In genomic region chr19:32711761-32712541, GRCm38 (mm10) we compare ENCODE assay signal across 8 mouse cellular contexts. TPM values are rescaled to one million over a fixed set of nuclear protein-coding genes. Genes with fewer than 3 reads are reported as not detected.
DNase-seq lines count a peak whose midpoint lies in the region; ATAC-seq lines count a peak whose summit lies in the region.

No protein-coding gene starts in this region.

- 0 out of 2 replicates have a peak, but pooled peaks cover 2% of the 10 kb centered on the region for H3K36me3 ChIP-seq in intestine, embryonic 14.5 days (ENCODE audit: control insufficient read depth, insufficient read depth, low read length)

- intact Hi-C loops in gastrocnemius, postnatal 14 days (cut with DNase I; ENCODE audit: low total_unique reads) = loop anchor here (2.0 kb wide), 1 partner anchor 513 kb away; no protein-coding TSS in a partner anchor
- intact Hi-C loops in left cerebral cortex, postnatal 14 days (cut with DNase I) = loop anchor here (5.0 kb wide), 1 partner anchor 45 kb away; the partner anchor contains the start of gene Pten

- DNase-seq in adipocyte (ENCODE audit: low spot score) = peak; percentile 91
- DNase-seq in embryo, embryonic 10 days (ENCODE audit: low spot score) = peak; percentile 85
- peak; percentile 89 for DNase-seq in gastrocnemius, postnatal 14 days
- peak; percentile 97 for DNase-seq in intestine, embryonic 14.5 days (ENCODE audit: low spot score)
- DNase-seq in left cerebral cortex, postnatal 14 days (ENCODE audit: low spot score in 2 of 2) = peak; percentile 90 to 92
- DNase-seq in mesoderm, embryonic 11.5 days (ENCODE audit: low read depth, low spot score) = peak; percentile 89
- DNase-seq in right cerebral cortex, postnatal 36 days (ENCODE audit: low spot score in 2 of 2) = peak; percentile 86 to 88
- DNase-seq in yolk sac, embryonic 10.5 days (ENCODE audit: low spot score) = peak; percentile 91

- H3K9ac ChIP-seq in intestine, embryonic 14.5 days (ENCODE audit: low read length) = peak overlapping the region; percentile 89

- H3K27ac ChIP-seq in intestine, embryonic 14.5 days (ENCODE audit: low read depth) = peak overlapping the region; percentile 75

- ATAC-seq in intestine, embryonic 14.5 days (replicated peaks; ENCODE audit: low FRiP score, low TSS enrichment, low read depth) = peak; percentile 94

- H3K27me3 ChIP-seq in intestine, embryonic 14.5 days (replicated peaks; ENCODE audit: control insufficient read depth, insufficient read depth, low read length) = no peaks in the 10 kb centered on the region

- under 1% methylated on average over 63 of the region's 63 CpGs for WGBS in intestine, embryonic 14.5 days

- peak overlapping the region; percentile 57 for H3K4me2 ChIP-seq in intestine, embryonic 14.5 days (ENCODE audit: low read length)

- no peaks in the 10 kb centered on the region for H3K9me3 ChIP-seq in intestine, embryonic 14.5 days (ENCODE audit: control insufficient read depth, low read length)

- H3K4me1 ChIP-seq in intestine, embryonic 14.5 days (replicated peaks; ENCODE audit: control insufficient read depth, insufficient read depth, low read length) = peaks cover 6% of the 10 kb centered on the region; the same call in 1 of the 2 replicates

- H3K4me3 ChIP-seq in intestine, embryonic 14.5 days (ENCODE audit: low read depth, low read length) = peak overlapping the region; percentile 83

RNA-seq across cellular contexts. Expression of gene Atad1, which starts 27.6 kb away (rescaled TPM):
- 10 to 100 TPM; 40.8 to 48.6 TPM for total RNA-seq in gastrocnemius, postnatal 14 days (2021)
- polyA plus RNA-seq in intestine, embryonic 14.5 days (2014; fragmentation: Nextera tagmentation; extraction: Ambion mirVana) = 79.7 and 85.6 TPM in 2 replicates
- total RNA-seq in left cerebral cortex, postnatal 14 days (2021) = 100 to 1,000 TPM; 121 to 122 TPM

RNA-seq across cellular contexts. Expression of gene Pten, which starts 45.3 kb away (rescaled TPM):
- total RNA-seq in gastrocnemius, postnatal 14 days (2021) = 10 to 100 TPM; 34.9 to 39.9 TPM
- 14.6 and 16.0 TPM in 2 replicates for polyA plus RNA-seq in intestine, embryonic 14.5 days (2014; fragmentation: Nextera tagmentation; extraction: Ambion mirVana)
- 100 to 1,000 TPM; 147 to 158 TPM for total RNA-seq in left cerebral cortex, postnatal 14 days (2021)

Comparison
In these comparisons a context has a peak if more than half of its experiments do, and no peak if none do; other contexts are left out.
1. Peak in every context shown above with its lines: DNase-seq, ATAC-seq, H3K4me3 ChIP-seq and H3K27ac ChIP-seq.